Mouse (Mus musculus) olfactory bulb, adult 2 months (tissue): Measurements from ENCODE around the gene Focad.

Experiments used
- CTCF ChIP-seq: fragments of 200-500 bp; IDR thresholded peaks from 2 replicates; pipeline ENCODE4 v1.5.1; 2012; ENCODE audit warnings: low read depth, mild to moderate bottlenecking, low read length, moderate library complexity; ENCODE audit not compliant: insufficient read depth
- POLR2A ChIP-seq: fragments of 200-500 bp; IDR thresholded peaks from 2 replicates; pipeline ENCODE4 v1.6.1; 2012; ENCODE audit warnings: mild to moderate bottlenecking, low read depth, low read length, moderate library complexity; ENCODE audit not compliant: insufficient read depth

GRCm38 (mm10) chr4:88458673-88459072, 364.2 kb downstream of the Focad start:
- TF ChIP-seq POLR2A (no peak), CTCF (no peak)
